Mouse (Mus musculus): ENCODE measurements around the gene Pomgnt2. TPM values are rescaled to one million over a fixed set of nuclear protein-coding genes. Genes with fewer than 3 reads are reported as not detected.
A peak's percentile ranks its signal among the peaks of the same experiment; 100 is the strongest.

Pomgnt2 gene
- polyA plus RNA-seq, 1 experiment from 2014 or later, result 7.3 TPM

DNA sequence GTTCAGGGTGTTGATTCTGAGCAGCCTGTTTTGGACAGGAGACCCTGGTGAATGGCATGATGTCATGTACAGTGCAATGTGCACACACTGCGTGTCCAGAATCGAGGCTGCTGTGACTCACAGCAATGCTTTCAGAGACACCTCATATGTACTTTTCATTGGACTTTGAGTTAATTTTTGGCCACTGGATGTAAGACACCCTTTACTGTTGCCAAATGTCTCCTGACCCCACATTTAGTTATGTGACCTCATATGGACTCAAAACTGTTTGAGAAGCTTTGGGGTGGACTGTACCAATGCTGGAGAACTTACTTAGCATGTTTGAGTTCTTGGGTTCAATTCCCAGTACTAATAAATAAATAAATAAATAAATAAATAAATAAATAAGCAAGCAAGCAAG, 13.8 kb upstream of the Pomgnt2 start:
- Histone ChIP-seq H3K9me3 (ENCODE audit: control insufficient read depth, low read length) (no peaks in the 10 kb centered on the region), H3K9ac (ENCODE audit: low read length) (no peak overlapping the region), H3K4me2 (replicated peaks; ENCODE audit: low read depth) (no peak overlapping the region), H3K27ac (replicated peaks) (no peak overlapping the region), H3K4me1 (replicated peaks; ENCODE audit: control insufficient read depth, insufficient read depth) (no peaks in the 10 kb centered on the region), H3K4me3 (ENCODE audit: low read depth, low read length) (no peak overlapping the region), H3K36me3 (ENCODE audit: control insufficient read depth, insufficient read depth, low read length) (no peaks in the 10 kb centered on the region), H3K27me3 (ENCODE audit: control insufficient read depth, insufficient read depth, low read length) (no peaks in the 10 kb centered on the region)
- ATAC-seq (ENCODE audit: low FRiP score, low TSS enrichment), result no peak
- DNase-seq (ENCODE audit: low spot score), result no peak
- WGBS, result 58% methylated on average over 2 of the region's 2 CpGs
- TF ChIP-seq EP300 (optimal IDR thresholded peaks at IDR 0.05) (no peak), CTCF (IDR thresholded peaks at IDR 0.05; ENCODE audit: low read depth) (no peak)

DNA sequence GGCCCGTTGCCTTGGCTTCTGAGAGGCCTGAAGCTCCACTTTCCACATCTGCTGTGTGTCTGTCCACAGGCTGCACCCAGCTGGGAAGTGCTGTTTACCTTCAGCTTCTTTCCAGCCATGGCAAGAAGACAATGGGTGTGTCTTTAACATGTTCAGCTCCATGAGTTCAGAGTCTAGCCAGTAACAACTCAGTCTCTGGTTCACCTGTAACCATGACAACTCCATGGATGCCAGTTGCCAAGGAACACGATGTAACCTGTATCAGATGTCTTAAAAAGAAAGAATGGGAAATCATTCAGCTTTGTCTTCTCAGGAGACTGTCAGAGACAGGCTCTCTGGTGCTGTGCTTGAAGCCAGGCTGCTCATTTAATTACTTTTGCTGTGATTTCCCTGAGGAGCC, 12.0 kb upstream of the Pomgnt2 start:
- H3K4me1 ChIP-seq (replicated peaks; ENCODE audit: control insufficient read depth, insufficient read depth), result no peaks in the 10 kb centered on the region
- no peak overlapping the region for H3K4me3 ChIP-seq (ENCODE audit: low read depth, low read length)
- no peaks in the 10 kb centered on the region for H3K36me3 ChIP-seq (ENCODE audit: control insufficient read depth, insufficient read depth, low read length)
- no peak overlapping the region for H3K27ac ChIP-seq (replicated peaks)
- ATAC-seq (ENCODE audit: low FRiP score, low TSS enrichment), result no peak
- H3K9me3 ChIP-seq (ENCODE audit: control insufficient read depth, low read length), result no peaks in the 10 kb centered on the region
- H3K9ac ChIP-seq (ENCODE audit: low read length), result no peak overlapping the region
- WGBS, result 35% methylated on average over 2 of the region's 2 CpGs
- TF ChIP-seq EP300 (optimal IDR thresholded peaks at IDR 0.05) (no peak), CTCF (IDR thresholded peaks at IDR 0.05; ENCODE audit: low read depth) (no peak)
- no peak for DNase-seq (ENCODE audit: low spot score)
- no peak overlapping the region for H3K4me2 ChIP-seq (replicated peaks; ENCODE audit: low read depth)
- no peaks in the 10 kb centered on the region for H3K27me3 ChIP-seq (ENCODE audit: control insufficient read depth, insufficient read depth, low read length)

DNA sequence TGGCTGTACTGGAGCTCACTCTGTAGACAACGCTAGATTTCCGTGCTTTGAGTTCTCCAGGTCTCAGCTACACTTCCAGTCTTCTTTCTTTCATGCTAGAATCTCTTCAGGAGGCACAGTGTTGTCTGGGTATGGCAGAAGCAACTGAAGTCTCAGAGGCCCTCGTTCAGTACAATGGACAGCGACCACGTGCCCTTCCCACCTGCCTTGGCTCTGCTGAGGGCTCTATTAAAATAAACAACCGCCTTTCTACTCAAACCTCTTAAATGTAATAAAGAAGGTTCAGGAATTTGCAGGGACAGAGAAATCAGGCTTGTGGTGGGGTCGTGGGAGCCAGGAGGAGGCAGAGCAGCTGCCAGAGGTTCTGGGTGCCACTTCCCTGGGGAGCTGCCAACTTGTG, 9.7 kb upstream of the Pomgnt2 start:
- H3K27me3 ChIP-seq (ENCODE audit: control insufficient read depth, insufficient read depth, low read length), result no peaks in the 10 kb centered on the region
- no peaks in the 10 kb centered on the region for H3K4me1 ChIP-seq (replicated peaks; ENCODE audit: control insufficient read depth, insufficient read depth)
- 5% methylated on average over 7 of the region's 7 CpGs for WGBS
- TF ChIP-seq CTCF (IDR thresholded peaks at IDR 0.05; ENCODE audit: low read depth) (no peak), EP300 (optimal IDR thresholded peaks at IDR 0.05) (no peak)
- no peaks in the 10 kb centered on the region for H3K9me3 ChIP-seq (ENCODE audit: control insufficient read depth, low read length)
- no peak overlapping the region for H3K4me2 ChIP-seq (replicated peaks; ENCODE audit: low read depth)
- H3K4me3 ChIP-seq (ENCODE audit: low read depth, low read length), result no peak overlapping the region
- no peak overlapping the region for H3K27ac ChIP-seq (replicated peaks)
- H3K9ac ChIP-seq (ENCODE audit: low read length), result no peak overlapping the region
- ATAC-seq (ENCODE audit: low FRiP score, low TSS enrichment), result no peak
- H3K36me3 ChIP-seq (ENCODE audit: control insufficient read depth, insufficient read depth, low read length), result no peaks in the 10 kb centered on the region
- peak; percentile 71 for DNase-seq (ENCODE audit: low spot score)

DNA sequence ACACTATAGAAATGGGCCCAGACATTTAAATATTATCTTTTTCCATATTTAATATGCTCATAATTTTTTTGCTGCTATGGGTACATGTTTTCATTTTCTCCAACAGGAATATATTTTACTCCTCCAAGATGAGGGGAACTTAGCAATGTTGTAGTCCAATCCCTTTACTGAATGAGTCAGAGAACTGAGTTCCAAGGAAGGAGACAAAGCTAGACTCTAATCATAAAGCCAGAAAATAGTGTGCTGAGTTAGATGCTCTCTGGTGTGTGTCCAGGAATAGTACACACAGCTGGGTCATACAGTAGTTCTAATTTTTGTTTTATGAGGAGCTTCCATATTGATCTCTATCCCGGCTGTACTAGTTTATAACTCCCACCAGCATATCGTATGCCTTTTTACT, 9.3 kb upstream of the Pomgnt2 start:
- Histone ChIP-seq H3K36me3 (ENCODE audit: control insufficient read depth, insufficient read depth, low read length) (no peaks in the 10 kb centered on the region), H3K9ac (ENCODE audit: low read length) (no peak overlapping the region), H3K4me2 (replicated peaks; ENCODE audit: low read depth) (no peak overlapping the region), H3K4me1 (replicated peaks; ENCODE audit: control insufficient read depth, insufficient read depth) (no peaks in the 10 kb centered on the region), H3K4me3 (ENCODE audit: low read depth, low read length) (no peak overlapping the region), H3K27ac (replicated peaks) (no peak overlapping the region), H3K9me3 (ENCODE audit: control insufficient read depth, low read length) (no peaks in the 10 kb centered on the region), H3K27me3 (ENCODE audit: control insufficient read depth, insufficient read depth, low read length) (no peaks in the 10 kb centered on the region)
- no peak for DNase-seq (ENCODE audit: low spot score)
- TF ChIP-seq EP300 (optimal IDR thresholded peaks at IDR 0.05), result no peak
- TF ChIP-seq CTCF (IDR thresholded peaks at IDR 0.05; ENCODE audit: low read depth), result no peak
- no peak for ATAC-seq (ENCODE audit: low FRiP score, low TSS enrichment)
- 95% methylated on average over 2 of the region's 2 CpGs for WGBS

DNA sequence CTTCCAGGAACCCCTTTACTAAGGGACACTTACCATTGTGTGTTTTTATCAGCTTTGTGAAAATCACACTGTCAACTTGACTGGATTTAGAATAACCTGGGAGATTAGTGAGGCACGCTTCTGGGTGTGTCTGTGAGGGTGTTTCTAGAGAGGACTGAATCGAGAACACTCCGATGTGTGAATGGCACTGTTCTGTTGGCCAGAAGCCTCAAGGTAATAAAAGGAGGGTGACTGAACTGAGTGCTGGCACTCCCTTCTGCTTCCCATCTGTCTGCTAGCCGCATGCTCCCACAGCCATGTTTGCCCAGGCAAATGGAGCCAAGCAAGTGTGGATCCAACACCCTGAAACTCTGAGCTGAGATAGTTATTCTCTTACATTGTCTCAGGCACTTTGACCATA, 1.1 kb upstream of the Pomgnt2 start:
- Histone ChIP-seq H3K4me3 (ENCODE audit: low read depth, low read length) (no peak overlapping the region), H3K9ac (ENCODE audit: low read length) (no peak overlapping the region), H3K27ac (replicated peaks) (no peak overlapping the region), H3K4me2 (replicated peaks; ENCODE audit: low read depth) (no peak overlapping the region), H3K9me3 (ENCODE audit: control insufficient read depth, low read length) (no peaks in the 10 kb centered on the region), H3K27me3 (ENCODE audit: control insufficient read depth, insufficient read depth, low read length) (no peaks in the 10 kb centered on the region), H3K36me3 (ENCODE audit: control insufficient read depth, insufficient read depth, low read length) (no peaks in the 10 kb centered on the region), H3K4me1 (replicated peaks; ENCODE audit: control insufficient read depth, insufficient read depth) (no peaks in the 10 kb centered on the region)
- TF ChIP-seq EP300 (optimal IDR thresholded peaks at IDR 0.05) (no peak), CTCF (IDR thresholded peaks at IDR 0.05; ENCODE audit: low read depth) (no peak)
- WGBS, result 53% methylated on average over 4 of the region's 4 CpGs
- DNase-seq (ENCODE audit: low spot score), result no peak
- no peak for ATAC-seq (ENCODE audit: low FRiP score, low TSS enrichment)

DNA sequence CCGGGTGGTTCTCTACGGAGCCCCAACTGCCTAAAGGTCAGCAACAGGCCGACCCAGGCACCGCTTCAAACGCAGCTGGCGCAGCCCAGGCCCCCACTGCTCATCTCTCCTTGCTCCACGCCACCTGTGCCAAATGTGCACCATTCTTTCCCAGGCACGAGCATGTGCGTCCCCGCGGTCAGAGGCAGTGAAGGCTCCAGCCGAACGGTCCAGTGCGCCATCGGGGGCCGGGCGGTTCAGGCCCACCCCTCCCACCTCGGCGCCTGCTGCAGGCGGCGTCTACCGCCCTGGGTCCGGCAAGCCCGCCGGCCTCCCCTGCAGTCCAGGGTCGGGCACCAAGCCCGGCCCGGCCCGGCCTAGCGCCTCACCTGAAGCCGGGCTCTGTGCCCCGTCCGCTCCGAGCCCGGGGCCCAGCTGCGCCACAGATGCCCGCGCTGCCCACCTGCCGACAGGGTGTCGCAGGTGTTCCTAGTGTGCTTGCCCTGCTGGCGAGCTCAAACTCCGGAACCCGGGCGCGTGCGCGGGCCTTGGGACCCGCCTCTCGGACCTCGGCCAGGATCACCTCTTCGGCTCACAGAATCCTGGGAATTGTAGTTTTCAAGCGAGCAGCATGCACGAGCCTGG, 1.3 kb downstream of the Pomgnt2 start:
- Histone ChIP-seq H3K36me3 (ENCODE audit: control insufficient read depth, insufficient read depth, low read length) (no peaks in the 10 kb centered on the region), H3K9ac (ENCODE audit: low read length) (peak overlapping the region; percentile 83), H3K27me3 (ENCODE audit: control insufficient read depth, insufficient read depth, low read length) (no peaks in the 10 kb centered on the region), H3K27ac (replicated peaks) (no peak overlapping the region), H3K4me3 (ENCODE audit: low read depth, low read length) (peak overlapping the region; percentile 82), H3K4me2 (replicated peaks; ENCODE audit: low read depth) (peak overlapping the region; percentile 99), H3K9me3 (ENCODE audit: control insufficient read depth, low read length) (no peaks in the 10 kb centered on the region), H3K4me1 (replicated peaks; ENCODE audit: control insufficient read depth, insufficient read depth) (no peaks in the 10 kb centered on the region)
- DNase-seq (ENCODE audit: low spot score) (peak; percentile 90), ATAC-seq (ENCODE audit: low FRiP score, low TSS enrichment) (peak; percentile 83)
- under 1% methylated on average over 42 of the region's 53 CpGs for WGBS
- TF ChIP-seq EP300 (optimal IDR thresholded peaks at IDR 0.05), result no peak
- TF ChIP-seq CTCF (IDR thresholded peaks at IDR 0.05; ENCODE audit: low read depth), result peak; percentile 25; the same call in 1 of the 2 replicates
